Mouse (Mus musculus): ENCODE measurements around the gene Gnb3.
"Not testable (repeated sequence)": the region's sequence is repeated elsewhere in the genome, so short reads cannot be mapped to it uniquely, and the experiment has no call there.

The Gnb3 gene

DNA sequence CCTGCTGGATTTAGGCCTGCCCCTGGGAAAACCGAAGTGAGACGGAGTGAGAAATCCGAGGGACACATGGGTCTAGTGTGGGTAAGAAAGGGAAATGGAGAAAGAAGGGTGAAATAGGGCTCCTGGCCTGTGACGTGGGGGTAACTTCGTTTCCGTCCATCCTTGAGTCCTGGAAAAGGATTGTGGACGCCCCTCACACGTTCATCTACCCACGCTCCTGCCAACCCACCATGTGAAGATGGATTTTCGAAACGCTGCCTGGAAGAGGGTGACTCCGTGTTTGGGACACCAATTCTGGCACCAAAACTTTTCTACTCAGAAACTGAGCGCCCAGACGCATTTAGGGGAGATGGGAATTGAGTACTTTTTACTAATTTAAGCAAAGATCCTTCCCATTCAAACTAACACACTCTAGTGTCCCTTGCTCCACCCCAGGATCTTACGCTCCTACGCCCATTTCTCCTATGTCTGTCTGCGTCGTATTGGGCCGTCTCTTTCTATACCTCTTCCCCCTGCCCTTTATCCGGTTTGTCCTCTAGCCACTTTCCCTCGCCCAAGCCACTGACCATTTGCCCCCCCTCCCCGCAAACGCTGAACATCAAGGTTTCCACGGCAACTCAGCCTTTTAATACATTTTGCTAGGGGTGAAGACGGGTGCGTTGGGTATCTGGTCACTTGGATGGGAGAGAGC, 17.9 kb upstream of the Gnb3 start:
- DNase-seq (ENCODE audit: low read depth), result no peak

DNA sequence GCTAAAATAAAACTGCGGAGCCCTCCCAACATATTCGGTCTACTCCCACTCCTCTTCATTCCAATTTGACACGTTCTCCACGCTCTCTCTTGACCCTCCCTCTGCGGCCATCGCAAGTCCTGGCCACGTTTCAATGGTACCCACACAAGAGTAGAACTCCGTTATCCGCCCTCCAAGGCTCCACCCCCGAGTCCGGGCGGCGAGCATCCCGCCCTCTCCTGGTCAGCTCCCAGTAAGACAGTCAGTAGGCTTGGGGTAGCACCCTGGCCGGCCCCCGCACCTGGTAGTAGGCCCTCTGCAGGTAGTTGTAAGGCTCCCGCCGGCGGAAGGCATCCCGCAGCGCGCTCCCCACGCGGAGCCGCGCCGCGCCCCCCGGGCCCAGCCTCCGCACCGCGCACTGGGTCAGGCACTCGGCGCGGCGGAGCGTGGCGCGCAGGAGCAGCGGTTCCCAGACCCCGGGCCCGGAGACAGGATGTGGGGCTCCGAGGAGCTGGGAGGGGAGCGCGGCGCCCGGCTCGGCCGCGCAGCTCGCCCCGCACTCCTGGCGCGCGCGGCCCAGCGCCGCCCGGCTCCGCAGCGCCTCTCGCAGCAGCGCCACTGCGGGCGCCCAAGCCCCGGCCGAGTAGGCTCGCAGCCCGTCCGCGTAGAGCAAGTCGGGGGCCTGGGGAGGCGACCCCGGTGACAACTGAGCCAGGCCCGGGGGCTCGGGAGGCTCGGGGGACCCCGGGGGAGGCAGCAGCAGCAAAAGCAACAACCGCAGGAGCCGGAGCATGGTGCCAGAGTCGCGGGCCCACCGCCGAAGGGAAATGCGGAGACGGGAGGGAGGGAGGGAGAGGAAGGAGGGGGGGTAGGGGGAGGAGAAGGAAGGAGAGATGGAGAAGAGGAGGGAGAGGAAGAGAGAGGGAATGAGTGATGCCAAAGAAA, 17.1 kb upstream of the Gnb3 start, which contains the start of gene P3h3:
Gene P3h3, minus strand, starts transcription at position 837 of the 924 bp plus-strand sequence.
- peak; percentile 68 for DNase-seq (ENCODE audit: low read depth)

DNA sequence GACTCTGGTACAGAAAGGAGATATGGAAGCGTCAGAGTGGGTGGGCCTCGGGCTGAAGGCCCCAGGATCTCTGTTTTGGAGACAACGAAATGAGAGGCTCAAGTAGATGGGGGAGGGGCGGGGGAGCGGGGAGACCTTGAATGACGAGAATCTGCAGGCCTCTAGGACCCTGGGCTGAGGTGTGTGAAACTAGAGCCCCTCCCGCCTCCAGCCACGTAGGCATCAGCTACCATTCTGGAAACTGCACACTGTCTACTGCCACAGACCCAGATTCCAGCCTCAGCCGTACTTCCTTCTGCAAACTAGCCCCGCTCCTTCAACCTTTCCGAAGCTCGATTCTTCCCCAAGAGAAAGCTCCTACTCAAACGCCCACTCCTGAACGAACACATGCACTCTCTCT, 16.2 kb upstream of the Gnb3 start:
- no peak for DNase-seq (ENCODE audit: low read depth)

DNA sequence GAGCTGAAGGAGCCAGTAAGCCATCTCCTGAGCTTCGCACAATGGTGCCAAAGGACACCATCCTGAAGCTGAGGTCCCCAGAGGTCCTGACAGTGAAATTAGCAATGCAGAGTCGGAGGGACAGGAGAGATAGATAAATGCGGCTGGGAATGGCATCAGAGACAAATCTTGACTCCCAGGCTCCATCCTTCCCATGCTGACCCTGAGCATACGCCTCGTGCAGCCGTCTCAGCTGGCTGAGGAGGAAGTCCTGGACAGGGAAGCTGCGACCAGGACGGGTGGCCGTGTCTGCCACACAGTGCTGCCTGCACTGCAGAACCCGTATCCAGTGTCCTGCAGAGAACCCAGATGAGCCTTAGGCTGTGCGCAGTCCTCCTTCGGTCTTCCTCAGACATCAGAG, 14.6 kb upstream of the Gnb3 start:
- DNase-seq (ENCODE audit: low read depth), result no peak

DNA sequence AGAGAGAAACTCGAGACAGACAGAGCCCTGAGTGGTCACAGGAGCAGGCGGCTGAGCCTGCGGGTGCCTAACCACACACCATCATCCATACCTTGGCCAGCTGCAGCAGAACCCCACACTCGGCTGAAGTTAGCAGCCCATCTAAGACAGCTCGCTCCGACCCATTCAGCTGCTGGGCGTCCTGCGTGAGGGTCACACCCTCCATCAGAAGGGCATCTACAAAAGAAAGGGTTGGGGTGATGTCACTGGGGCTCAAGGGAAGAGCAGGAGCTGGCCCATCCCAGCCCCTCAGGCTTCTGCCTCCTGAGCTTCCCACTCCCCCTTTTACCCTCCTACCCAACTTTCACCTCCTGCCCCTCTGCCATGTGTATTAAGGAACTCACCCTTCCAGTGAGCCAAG, 10.5 kb upstream of the Gnb3 start:
- DNase-seq (ENCODE audit: low read depth), result no peak

DNA sequence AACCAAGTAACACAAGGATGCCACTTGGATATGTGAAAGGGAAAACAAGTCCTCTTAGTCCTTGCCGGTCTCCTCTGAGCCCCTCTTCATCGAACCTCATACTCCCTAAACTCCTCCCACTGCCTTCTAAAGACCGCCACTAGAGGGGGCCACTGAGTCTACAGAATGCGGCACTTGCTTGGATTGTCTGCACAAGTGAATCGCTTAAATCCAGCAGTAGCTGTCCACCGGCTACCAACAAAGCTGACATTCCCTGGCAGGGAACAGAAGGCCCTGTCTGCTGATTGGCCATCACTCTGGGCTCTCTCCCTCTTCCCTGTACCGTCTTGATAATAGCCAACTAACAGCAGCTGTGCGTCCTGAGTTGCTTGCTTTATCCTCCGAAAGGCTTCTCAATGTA, 7.2 kb upstream of the Gnb3 start:
- peak; percentile 70 for DNase-seq (ENCODE audit: low read depth)

DNA sequence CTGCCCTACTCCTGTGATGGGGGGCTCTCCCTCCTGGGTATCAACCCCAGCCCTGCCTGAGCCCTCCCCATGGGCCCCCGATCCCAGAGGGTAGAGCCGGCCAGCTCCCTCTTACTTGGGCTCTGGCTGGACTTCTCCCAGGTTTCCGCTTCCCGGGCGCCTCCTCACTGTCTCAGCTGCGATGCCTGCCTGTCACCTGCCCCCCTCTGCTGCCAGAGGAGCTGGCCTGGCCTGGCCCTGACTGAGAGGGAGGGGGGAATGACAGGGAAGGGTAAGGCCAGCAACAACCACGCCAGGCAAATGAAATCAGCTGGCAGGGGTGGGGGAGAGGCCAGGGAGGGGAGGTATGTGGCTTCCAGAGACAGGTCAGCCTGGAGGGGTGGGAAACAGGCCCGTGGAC, 270 bp downstream of the Gnb3 start:
- DNase-seq (ENCODE audit: low read depth), result no peak

DNA sequence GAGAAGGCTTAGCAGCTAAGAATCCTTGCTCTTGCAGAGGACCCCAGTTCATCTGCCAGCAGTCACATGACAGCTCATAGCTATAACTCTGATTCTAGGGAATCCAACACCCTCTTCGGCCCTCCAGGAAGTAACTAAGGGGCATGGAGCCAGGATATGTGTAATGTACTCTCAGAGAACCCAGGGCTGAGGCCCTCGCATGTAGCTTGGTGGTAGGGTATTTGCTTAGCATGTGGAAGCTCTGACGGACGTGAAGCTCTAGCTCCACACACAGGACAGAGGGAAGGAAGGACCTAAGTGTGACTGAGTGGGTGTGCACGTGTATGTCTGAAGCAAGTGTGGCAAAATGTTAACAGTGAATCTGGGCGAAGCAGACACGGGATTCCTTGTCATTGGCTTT, 3.7 kb downstream of the Gnb3 start:
- no peak for DNase-seq (ENCODE audit: low read depth)

DNA sequence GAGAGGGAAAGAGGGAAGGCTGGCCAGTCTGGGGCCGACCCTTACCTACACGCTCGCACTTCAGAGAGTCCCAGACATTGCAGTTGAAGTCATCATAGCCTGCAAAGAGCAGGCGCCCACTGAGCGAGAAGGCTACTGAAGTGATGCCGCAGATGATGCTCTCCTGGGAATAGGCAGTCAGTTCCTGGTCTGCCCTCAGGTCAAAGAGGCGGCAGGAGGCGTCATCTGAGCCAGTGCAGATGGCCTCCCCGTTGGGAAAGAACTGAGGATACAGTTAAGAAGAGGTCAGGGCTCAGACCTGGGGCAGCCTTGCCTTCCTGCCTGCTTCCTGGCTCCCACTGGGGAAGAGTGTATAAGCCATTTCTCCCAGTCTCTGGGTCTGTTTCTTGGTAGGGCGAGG, 4.5 kb downstream of the Gnb3 start:
- DNase-seq (ENCODE audit: low read depth), result no peak

DNA sequence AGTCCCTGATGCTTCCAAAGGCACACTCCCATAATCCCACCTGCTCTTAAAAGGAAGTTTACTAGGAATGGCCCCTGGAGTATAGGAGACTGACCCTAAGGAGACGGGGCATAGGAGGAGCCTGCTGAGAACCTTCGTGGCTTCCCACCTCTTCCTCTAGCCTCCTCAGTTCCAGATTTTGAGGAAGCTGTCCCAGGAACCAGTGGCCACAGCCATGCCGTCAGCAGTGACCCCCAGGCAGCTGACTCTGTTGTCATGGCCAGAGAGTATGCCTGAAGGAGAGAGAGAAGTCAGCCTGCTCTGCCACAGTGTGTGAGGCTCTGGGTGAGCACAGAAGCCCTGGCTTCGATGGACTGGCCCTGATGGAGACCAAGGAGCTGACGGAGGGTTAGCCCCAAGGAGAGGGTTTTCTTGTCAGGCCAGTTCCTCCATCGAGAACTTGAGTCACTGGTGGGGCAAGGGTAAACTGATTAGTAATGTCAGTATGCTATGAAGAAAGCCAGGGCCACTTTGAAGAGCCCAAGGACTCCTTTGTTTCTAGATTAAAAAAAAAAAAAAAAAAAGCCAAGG, 5.5 kb downstream of the Gnb3 start:
- DNase-seq (ENCODE audit: low read depth), result no peak

DNA sequence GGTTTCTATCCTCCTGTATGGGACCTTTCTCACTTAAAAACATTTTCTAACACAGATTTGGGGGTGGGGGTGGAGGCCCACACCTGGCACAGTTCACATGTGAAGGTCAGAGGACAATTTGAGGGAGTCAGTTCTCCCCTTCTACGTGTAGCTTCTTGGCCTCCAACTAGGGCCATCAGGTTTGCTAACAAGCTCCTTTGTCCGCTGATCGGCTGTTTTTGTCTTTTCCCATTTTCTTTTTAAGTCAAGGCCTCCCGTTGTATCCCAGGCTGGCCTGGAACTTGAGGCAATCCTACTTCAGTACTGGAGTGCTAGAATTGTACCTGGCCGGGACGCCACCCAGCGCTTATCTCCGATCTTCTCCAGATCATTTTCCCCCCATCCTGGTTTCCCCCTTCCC, 8.4 kb downstream of the Gnb3 start:
- DNase-seq (ENCODE audit: low read depth), result no peak

DNA sequence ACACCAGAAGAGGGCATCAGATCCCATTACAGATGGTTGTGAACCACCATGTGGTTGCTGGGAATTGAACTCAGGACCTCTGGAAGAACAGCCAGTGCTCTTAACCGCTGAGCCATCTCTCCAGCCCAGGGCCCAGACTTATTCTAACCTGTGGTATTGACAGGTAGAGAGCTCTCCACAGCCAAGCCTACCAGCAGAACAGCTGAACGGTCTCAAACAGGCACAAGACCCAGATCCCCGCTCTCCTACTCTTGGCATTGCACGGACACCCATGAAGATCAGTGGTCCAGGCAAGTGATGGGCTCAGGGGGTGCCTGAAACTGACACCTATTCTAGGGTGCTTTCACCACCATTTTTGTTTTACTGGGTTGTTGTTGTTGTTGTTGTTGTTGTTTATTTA, 8.9 kb downstream of the Gnb3 start:
- not testable (repeated sequence) for DNase-seq (ENCODE audit: low read depth)

DNA sequence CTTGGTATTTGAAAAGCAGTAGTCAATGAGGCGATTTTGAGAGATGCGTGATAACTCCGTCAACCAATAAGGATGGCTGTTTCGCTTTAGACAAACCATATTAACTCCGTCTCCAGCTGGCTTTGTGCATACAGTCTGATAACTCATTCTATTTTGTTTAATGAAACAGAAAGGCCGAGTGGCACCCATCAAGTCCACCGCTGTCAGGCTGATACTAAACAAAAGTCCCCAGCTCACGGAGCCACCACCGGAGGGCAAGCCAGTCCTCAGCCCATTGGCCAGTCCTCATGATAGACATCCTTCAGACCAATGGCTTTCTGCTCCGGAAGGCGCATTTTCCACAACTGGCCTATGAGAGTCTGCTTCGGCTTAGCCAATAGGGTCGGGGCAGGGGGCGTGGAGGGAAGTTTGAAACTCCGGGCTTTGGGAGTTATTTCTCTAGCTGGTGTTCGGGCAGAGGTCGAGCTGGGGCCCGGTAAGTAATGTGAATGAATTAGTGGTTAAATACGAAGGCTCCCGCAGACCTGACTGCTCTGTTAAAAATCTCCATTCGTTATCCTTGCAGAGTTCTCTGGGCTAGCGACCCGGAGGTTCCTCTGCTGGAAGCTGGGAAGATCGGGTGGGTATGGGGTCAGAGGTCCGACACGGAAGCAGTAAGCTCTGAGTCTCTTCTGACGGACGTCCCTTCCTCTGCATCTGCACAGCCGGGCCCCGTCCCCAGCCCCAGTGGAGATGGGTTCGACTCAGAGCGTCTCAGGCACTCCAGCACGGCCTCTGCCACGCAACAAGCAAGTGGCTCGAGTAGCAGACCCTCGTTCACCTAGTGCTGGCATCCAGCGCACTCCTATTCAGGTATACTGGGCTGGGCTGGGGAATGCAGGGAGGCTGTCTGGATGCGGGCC, 10.0 kb downstream of the Gnb3 start:
- DNase-seq (ENCODE audit: low read depth), result peak; percentile 95

DNA sequence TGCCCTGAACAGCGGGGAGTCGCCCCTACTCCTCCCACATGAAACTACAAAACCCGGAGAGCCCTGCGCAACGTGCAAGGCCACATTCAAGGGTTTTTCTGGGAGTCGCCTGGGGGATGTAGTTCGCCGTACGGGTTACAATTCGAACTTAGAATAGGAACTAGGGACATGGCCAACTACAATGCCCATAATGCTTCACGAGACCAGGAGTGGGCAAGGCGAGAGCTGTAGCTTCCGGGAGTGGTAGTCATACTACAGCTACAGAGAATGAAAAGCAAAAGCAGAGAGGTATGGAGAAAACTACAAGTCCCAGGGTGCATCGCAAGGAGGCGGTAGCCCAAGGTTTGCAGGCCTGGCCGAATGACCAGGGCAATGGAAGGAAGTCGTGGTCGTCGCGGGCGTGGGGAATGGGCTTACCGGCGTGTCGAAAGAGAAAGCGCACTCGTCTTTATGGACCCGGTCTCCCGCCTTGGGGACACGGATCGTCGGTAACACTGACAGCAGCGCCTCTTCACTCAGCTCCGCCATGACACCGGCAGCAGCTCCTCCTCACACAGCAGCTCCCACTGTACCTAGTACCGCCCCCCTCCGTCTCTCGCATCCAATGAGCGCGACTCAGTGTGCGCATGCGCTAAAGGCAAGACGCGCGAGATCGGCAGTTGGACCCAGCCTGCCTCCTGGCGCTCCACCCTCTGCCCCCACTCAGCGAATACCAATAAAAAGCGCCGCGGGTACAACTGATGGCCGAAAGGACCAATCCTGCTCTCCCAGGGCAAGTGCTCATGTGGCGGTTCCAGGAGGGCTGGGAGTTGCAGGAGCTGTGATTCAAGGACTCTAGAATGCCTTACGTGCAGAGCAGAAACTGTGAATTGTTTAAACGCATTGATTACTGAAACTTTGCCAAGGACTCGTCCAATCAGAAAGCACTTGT, 10.9 kb downstream of the Gnb3 start, which contains the start of the genes Usp5 and Cdca3:
Gene Usp5, minus strand, starts transcription at position 617 of the 931 bp plus-strand sequence.
Gene Cdca3, plus strand, starts transcription at position 680 of the 931 bp plus-strand sequence.
- DNase-seq (ENCODE audit: low read depth), result peak; percentile 100

DNA sequence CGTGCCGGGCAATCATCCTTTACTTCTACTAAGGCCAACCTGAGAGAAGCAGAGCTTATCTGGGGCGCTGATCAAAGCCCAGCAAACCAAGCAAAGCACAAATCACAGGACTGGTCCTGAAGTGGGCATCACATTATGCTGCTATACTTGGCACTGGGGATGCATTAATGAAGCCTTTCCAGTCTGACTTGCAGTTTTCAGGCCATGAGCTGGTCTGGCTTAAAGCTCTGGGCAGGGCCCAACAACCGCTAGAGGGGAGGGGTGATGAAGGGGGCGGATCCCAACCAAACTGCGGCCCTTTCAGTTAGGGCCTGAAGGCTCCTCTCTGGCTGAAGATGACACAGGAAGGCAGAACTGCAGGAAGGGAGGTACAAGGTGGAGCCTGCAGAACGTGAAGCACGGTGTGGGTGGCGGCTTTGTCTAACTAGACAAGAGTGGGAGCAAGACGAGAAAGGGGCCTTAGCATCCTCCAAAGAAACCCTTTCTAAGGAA, 11.9 kb downstream of the Gnb3 start:
- no peak for DNase-seq (ENCODE audit: low read depth)

DNA sequence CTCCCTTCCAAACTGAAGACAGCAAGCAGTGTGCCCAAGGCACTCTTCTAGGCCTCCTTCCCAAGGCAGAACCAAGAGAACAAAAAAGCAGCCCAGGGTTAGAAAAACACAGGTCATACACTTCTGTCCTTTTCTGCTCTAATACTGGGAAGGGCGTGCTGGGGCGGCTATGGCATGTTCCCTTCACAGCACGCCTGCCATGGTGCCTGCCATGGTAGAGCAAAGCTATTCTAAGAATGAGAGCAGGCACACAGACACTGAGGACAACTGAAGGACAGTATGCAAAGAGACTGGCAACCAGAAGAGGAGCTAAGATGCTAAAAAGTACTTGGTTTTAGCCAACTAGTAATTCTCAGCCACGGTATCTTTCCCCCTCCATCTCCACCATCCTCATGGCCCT, 18.0 kb downstream of the Gnb3 start:
- no peak for DNase-seq (ENCODE audit: low read depth)

DNA sequence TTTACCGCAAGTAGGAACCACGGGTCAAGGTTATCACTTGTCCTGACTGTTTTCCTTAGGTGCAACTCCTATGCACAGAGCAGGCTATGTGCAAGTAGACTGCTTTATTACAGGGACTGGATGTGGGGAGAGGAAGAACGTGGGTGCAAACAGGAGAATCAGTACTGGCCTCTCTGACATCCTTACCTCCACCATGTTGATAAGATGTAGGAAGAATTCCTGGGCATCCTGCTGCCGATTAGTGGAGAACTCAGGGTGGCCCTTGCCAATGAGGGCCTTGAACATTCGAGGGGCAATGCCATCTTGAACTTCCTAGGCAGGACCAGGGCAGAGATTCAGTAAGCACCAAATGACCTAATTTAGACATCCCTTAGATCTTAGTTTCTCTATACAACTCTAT, 19.2 kb downstream of the Gnb3 start:
- no peak for DNase-seq (ENCODE audit: low read depth)

DNA sequence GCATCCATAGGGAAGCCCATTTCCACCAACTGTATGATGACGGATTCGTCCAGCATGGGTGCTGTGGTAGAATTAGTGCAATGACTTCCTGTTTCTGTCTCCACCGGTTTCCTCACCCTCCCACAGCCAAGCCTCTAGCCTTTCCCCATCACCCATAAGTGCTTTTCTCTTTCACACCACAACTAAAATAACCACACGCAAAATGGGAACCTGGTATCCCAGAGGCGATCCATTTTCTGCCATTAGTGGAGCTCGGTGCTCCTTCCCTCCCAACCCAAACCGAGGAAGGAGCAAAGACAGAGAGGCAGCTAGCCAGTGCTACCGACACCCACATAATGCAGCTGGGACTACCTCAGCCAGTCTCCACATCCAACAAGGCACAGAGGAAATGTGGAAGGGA, 22.1 kb downstream of the Gnb3 start:
- DNase-seq (ENCODE audit: low read depth), result no peak

DNA sequence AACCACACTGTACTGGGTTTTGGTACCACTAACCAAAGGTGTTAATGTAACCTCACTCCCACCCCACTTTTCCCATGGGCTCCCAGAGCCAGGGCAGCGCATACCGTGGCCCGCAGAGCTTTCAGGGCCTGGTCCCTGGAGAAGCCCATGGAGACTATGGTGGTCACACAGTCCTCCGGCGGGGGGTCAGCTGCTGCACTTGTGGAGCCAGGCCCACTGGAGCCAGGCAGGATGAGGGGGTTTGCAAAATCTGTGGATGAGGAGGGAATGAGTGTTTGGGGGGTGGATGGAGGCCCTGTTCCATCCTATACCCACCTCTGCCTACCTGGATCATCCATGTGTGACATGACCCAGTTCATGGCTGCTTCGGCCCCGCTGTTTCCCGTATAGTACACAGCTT, 22.5 kb downstream of the Gnb3 start:
- DNase-seq (ENCODE audit: low read depth), result no peak

DNA sequence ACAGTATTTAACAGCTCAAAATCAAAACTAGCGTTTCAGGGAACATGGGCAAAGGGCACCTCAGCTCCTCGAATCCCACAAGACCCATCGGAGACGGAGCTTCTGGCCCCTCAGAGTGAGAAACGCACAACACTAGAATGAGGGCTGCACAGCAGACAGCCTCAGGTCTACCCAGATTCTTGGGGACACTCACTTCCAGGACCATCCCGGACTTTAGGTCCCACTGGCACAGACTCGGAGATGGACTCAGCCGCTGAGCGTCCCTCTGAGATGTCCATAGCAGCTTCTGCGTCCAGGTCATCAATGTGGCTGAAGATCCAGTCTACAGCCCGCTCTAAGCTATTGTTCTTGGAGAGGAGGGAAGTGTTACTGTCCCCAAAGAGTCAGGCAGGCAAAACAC, 22.9 kb downstream of the Gnb3 start:
- no peak for DNase-seq (ENCODE audit: low read depth)

DNA sequence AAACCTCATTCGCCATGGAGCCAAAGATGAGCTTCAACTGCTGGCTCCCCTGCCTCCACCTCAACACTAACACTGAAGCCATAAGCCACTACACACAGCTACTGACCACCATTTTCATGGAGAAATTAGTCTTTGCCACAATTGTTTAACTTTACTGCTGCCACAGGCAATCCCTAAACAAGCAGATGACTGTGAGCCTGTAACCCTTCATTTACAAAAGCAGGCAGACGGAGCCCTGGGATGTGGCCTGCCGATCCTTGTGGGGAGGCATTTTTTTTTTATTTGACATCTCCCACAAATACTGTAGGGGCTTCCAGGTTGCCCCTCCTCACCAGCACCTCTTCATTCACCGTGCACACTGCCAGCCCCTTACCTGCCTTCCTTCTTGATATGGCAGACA, 23.5 kb downstream of the Gnb3 start:
- no peak for DNase-seq (ENCODE audit: low read depth)

Data from fibroblast of lung, adult 2 months (primary cell).